Mouse (Mus musculus) intestine, embryonic 14.5 days (tissue): ENCODE measurements around the gene Rsl24d1. TPM values are rescaled to one million over a fixed set of nuclear protein-coding genes. Genes with fewer than 3 reads are reported as not detected.

Source experiments
- ATAC-seq: fragments of 200-750 bp; cut with Nextera tagmentation; replicated peaks from 2 replicates; pipeline ENCODE4 v1.8.0; 2017; ENCODE audit warnings: low read depth, moderate number of reproducible peaks, moderate TSS enrichment, moderate library complexity; ENCODE audit not compliant: low FRiP score, low TSS enrichment
- DNase-seq: peaks from one replicate; pipeline ENCODE4 v3.0.0-alpha.2; 2018; ENCODE audit warnings: low spot score
- H3K27ac ChIP-seq: fragments of 300-500 bp; sonication (generic); 2 replicates; pipeline ENCODE4 v1.5.1; 2014; ENCODE audit warnings: low read depth, mild to moderate bottlenecking, control low read depth
- H3K27me3 ChIP-seq: fragments of 300-500 bp; sonication (generic); replicated peaks from 2 replicates; pipeline ENCODE4 v1.6.1; 2014; ENCODE audit warnings: low read length, control low read depth; ENCODE audit not compliant: control insufficient read depth, insufficient read depth
- H3K36me3 ChIP-seq: fragments of 300-500 bp; sonication (generic); 2 replicates; pipeline ENCODE4 v1.6.1; 2014; ENCODE audit warnings: low read length, control low read depth; ENCODE audit not compliant: control insufficient read depth, insufficient read depth
- H3K4me1 ChIP-seq: fragments of 300-500 bp; sonication (generic); replicated peaks from 2 replicates; pipeline ENCODE4 v1.6.1; 2014; ENCODE audit warnings: low read length, control low read depth, mixed read lengths; ENCODE audit not compliant: control insufficient read depth, insufficient read depth
- H3K4me2 ChIP-seq: fragments of 300-500 bp; sonication (generic); 2 replicates; pipeline ENCODE4 v1.6.1; 2014; ENCODE audit warnings: low read length
- H3K4me3 ChIP-seq: fragments of 300-500 bp; sonication (generic); 2 replicates; pipeline ENCODE4 v1.5.1; 2014; ENCODE audit warnings: low read depth, low read length, control low read depth, mixed read lengths
- H3K9ac ChIP-seq: fragments of 300-500 bp; sonication (generic); 2 replicates; pipeline ENCODE4 v1.6.1; 2014; ENCODE audit warnings: mild to moderate bottlenecking, low read length
- H3K9me3 ChIP-seq: fragments of 300-500 bp; sonication (generic); 2 replicates; pipeline ENCODE4 v1.6.1; 2016; ENCODE audit warnings: low read length, control low read depth; ENCODE audit not compliant: control insufficient read depth
- WGBS: fragments of 180-500 bp; shearing (Covaris S2); extraction: QIAGEN DNeasy Blood & Tissue Kit; methylation state at CpG from one replicate; pipeline ENCODE4 v1.1.7; 2014; 5-methylcytosine and 5-hydroxymethylcytosine counted together
- polyA plus RNA-seq: library from polyadenylated mRNA; unstranded; fragments of >200 nt; fragmentation: Nextera tagmentation; extraction: Ambion mirVana; gene quantifications from 2 replicates; pipeline ENCODE4 v1.2.1, GENCODE M21; 2014

Rsl24d1 gene
- polyA plus RNA-seq, 1 experiment from 2014 or later, result 121 TPM

DNA sequence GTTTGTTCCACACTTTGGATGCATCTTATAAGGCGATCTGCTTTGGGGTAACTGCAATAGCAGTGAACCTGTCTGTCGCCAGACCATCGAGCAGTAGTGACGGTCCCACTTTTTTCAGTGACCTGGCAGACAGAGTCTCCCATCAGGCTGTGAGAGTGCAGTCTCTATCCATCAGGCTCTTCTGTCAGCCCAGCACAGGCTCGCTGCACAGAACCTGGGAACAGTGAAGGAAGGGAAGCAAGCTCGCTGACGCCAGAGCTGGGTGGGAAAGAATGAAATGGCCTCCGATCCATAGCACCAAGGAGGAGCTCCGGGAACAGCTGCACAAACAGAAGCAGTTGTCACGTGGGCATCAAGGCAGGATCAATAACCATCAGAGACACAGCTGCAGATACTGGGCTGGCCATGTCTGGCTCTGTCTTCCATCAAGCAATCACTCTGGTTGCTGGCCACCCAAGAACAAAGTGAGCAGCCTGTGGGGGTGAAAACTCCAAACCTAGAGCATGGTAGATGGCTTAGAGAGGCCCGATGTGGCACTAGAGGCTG is 24.2 kb downstream of the Rsl24d1 start:
- Histone ChIP-seq H3K4me1 (no peaks in the 10 kb centered on the region), H3K4me2 (no peak overlapping the region), H3K9me3 (no peaks in the 10 kb centered on the region), H3K27me3 (no peaks in the 10 kb centered on the region), H3K27ac (no peak overlapping the region), H3K36me3 (no peaks in the 10 kb centered on the region), H3K4me3 (no peak overlapping the region), H3K9ac (no peak overlapping the region)
- 42% methylated on average over 11 of the region's 11 CpGs for WGBS
- DNase-seq, result no peak
- ATAC-seq, result no peak

GRCm38 (mm10) chr9:73154347-73154746 is 41.1 kb downstream of the Rsl24d1 start:
- no peak overlapping the region for H3K9ac ChIP-seq
- ATAC-seq (no peak), DNase-seq (no peak)
- H3K4me2 ChIP-seq, result no peak overlapping the region
- no peaks in the 10 kb centered on the region for H3K4me1 ChIP-seq
- 51% methylated on average over 9 of the region's 9 CpGs for WGBS
- H3K9me3 ChIP-seq, result no peaks in the 10 kb centered on the region
- no peak overlapping the region for H3K27ac ChIP-seq
- no peaks in the 10 kb centered on the region for H3K27me3 ChIP-seq
- H3K36me3 ChIP-seq, result no peaks in the 10 kb centered on the region
- no peak overlapping the region for H3K4me3 ChIP-seq

- Histone ChIP-seq H3K27me3 (no peaks in the 10 kb centered on the region), H3K9ac (no peak overlapping the region), H3K9me3 (no peaks in the 10 kb centered on the region), H3K4me1 (no peaks in the 10 kb centered on the region), H3K4me2 (no peak overlapping the region), H3K27ac (no peak overlapping the region), H3K4me3 (no peak overlapping the region), H3K36me3 (no peaks in the 10 kb centered on the region)
- ATAC-seq (no peak), DNase-seq (no peak)
- 89% methylated on average over 4 of the region's 4 CpGs for WGBS
These were observed 44.7 kb downstream of the Rsl24d1 start for GRCm38 (mm10) chr9:73157968-73158367.

- no peaks in the 10 kb centered on the region for H3K4me1 ChIP-seq
- no peak overlapping the region for H3K4me3 ChIP-seq
- no peak for ATAC-seq
- H3K27ac ChIP-seq, result no peak overlapping the region
- WGBS, result 53% methylated on average over 1 of the region's 1 CpGs
- H3K36me3 ChIP-seq, result no peaks in the 10 kb centered on the region
- no peak overlapping the region for H3K4me2 ChIP-seq
- no peak overlapping the region for H3K9ac ChIP-seq
- no peaks in the 10 kb centered on the region for H3K27me3 ChIP-seq
- DNase-seq, result no peak
- H3K9me3 ChIP-seq, result no peaks in the 10 kb centered on the region
These were observed 46.0 kb downstream of the Rsl24d1 start for GRCm38 (mm10) chr9:73159265-73159664.

DNA sequence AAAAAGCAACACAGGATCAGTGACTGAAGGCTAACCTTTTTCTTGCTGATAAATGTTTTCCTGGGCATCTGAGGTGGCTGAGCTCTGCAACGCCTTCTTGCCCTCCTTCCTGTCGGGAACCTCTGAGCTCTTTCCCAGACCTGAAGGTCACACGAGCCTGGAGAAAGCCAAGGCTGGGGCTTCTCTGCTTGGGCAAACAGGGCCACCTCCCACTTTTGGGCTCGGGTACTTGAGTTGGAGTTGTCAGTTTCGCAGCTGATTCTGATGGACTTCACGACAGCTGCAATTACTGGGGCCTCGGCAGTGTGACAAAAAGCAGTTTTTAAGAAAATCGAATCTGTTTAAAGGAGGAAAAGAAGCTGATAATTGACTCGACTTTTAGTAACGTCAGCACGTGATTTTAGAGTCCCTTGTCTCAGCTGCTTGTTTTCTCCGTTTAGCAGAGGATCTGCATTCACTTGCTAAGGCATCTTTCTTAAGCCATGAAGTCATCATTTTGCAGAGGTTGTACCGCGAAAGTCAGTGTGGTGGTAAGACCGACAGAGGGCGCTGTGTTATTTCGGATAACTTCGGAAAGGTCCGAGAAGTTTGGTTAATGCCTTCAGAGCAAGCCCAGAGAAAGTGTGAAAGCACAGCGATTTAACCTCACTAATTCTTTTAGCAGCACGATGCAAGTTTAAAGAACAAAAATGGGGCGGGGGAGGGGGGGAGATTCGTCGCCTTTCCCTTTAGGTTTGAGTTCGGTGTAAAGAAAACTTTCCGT is 49.5 kb downstream of the Rsl24d1 start:
- ATAC-seq, result peak; percentile 63; the same call in 1 of the 2 replicates
- peak; percentile 91 for DNase-seq
- no peaks in the 10 kb centered on the region for H3K27me3 ChIP-seq
- H3K4me2 ChIP-seq, result peak overlapping the region; percentile 57
- no peaks in the 10 kb centered on the region for H3K4me1 ChIP-seq
- no peaks in the 10 kb centered on the region for H3K9me3 ChIP-seq
- H3K27ac ChIP-seq, result no peak overlapping the region
- H3K36me3 ChIP-seq, result no peaks in the 10 kb centered on the region
- 21% methylated on average over 26 of the region's 26 CpGs for WGBS
- 0 out of 2 replicates have a peak overlapping the region, but pooled peaks have one; percentile 34 for H3K9ac ChIP-seq
- H3K4me3 ChIP-seq, result peak overlapping the region; percentile 30

- Histone ChIP-seq H3K9me3 (no peaks in the 10 kb centered on the region), H3K4me2 (no peak overlapping the region), H3K4me1 (no peaks in the 10 kb centered on the region), H3K36me3 (no peaks in the 10 kb centered on the region), H3K27ac (no peak overlapping the region), H3K4me3 (no peak overlapping the region), H3K27me3 (no peaks in the 10 kb centered on the region), H3K9ac (no peak overlapping the region)
- ATAC-seq (no peak), DNase-seq (no peak)
- WGBS, result 89% methylated on average over 4 of the region's 4 CpGs
These were observed 52.4 kb downstream of the Rsl24d1 start for GRCm38 (mm10) chr9:73165631-73166030.

Other genes starting within 250 kb of the Rsl24d1 start
- gene Pygo1, start 187.8 kb upstream of the Rsl24d1 start, polyA plus RNA-seq, result 4.6 and 5.1 TPM in 2 replicates
- 0.87 and 1.4 TPM in 2 replicates for gene Dyx1c1, start 154.6 kb upstream of the Rsl24d1 start, polyA plus RNA-seq
- not detected in 2 replicates for gene Gm44503, start 154.6 kb upstream of the Rsl24d1 start, polyA plus RNA-seq
- gene Ccpg1os, start 128.0 kb upstream of the Rsl24d1 start, polyA plus RNA-seq, result 11.1 and 12.2 TPM in 2 replicates
- 21.8 and 22.4 TPM in 2 replicates for gene Ccpg1, start 128.0 kb upstream of the Rsl24d1 start, polyA plus RNA-seq
- gene Pigb, start 73.0 kb upstream of the Rsl24d1 start, polyA plus RNA-seq, result 18.5 and 19.6 TPM in 2 replicates
- gene Rab27a, start 68.6 kb upstream of the Rsl24d1 start, polyA plus RNA-seq, result 2.1 and 2.9 TPM in 2 replicates
- gene Khdc3, start 11.6 kb upstream of the Rsl24d1 start, polyA plus RNA-seq, result 0.26 TPM in 1 of 2 replicates, not detected in the other
- not detected in 2 replicates for gene Gm20509, start 11.0 kb upstream of the Rsl24d1 start, polyA plus RNA-seq